Mouse (Mus musculus): ENCODE results near the gene Zfp868.
"Not testable (repeated sequence)": the region's sequence is repeated elsewhere in the genome, so short reads cannot be mapped to it uniquely, and the experiment has no call there.

The Zfp868 gene

DNA sequence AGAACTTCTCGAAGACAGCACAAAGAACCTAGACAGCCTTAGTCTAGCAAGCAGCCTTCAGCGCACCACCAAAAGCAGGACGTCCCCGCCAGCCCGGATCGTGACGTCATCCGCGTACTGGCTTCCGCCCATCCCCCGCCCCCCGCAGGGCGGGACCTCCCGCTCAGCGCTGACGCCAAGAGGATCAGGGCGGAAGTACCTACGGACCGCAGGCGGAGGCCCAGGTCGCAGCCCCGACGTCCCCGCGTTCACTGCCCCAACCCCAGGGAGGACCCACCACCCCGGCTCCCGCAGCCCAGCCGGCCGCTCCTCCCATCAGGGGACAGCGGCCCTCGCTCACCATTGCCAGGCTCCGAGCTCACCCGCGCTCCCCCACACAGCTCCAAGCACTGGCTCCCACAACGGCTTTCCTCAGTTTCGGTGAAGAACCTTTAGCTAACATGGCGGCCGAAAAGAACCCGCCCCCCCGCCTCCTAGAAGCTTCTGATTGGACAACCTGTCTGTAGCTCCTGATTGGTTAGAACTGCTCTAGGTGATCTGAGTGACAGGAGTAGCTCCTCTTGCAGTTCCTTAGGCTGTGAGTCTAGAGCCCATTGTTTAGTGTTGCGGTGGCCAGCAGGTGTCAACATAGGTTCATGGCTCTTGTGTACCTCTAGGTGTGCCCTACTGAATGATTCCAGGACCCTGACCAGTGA is at the start of gene Zfp868:
Zfp868 (minus strand) TSS at position 454 of the 695 bp plus-strand sequence.
- peak; percentile 98 for DNase-seq

GRCm38 (mm10) chr8:69665051-69665450 is 39.7 kb upstream of the Zfp868 start:
- not testable (repeated sequence) for DNase-seq

GRCm38 (mm10) chr8:69661294-69661693 is 35.9 kb upstream of the Zfp868 start:
- DNase-seq: peak; percentile 3

- DNase-seq: peak; percentile 80
Measured at GRCm38 (mm10) chr8:69654358-69654981, 29.1 kb upstream of the Zfp868 start, which contains the start of gene Zfp964. Gene Zfp964, plus strand, starts transcription at chr8:69654479.

DNA sequence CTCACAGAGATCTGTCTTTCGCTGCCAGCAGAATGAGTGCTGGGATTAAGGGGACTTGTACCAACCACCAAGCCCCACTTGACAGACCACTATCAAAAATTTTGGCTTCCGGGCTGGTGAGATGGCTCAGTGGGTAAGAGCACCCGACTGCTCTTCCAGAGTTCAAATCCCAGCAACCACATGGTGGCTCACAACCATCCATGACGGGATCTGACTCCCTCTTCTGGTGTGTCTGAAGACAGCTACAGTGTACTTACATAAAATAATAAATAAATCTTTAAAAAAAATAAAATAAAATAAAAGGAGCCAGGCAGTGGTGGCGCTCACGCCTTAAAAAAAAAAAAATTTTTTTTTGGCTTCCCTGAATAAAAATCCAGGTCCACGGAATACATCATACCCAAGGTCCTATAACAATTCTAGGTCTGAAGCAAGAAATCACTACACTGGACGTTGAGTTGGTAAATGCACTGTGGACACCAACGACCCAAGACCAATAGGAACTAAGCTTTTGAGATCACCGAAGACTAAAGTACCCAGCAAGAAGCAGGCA is 28.5 kb upstream of the Zfp868 start:
- DNase-seq: no peak

GRCm38 (mm10) chr8:69618078-69618477 is 7.3 kb downstream of the Zfp868 start:
- DNase-seq: no peak

- no peak for DNase-seq
Measured at GRCm38 (mm10) chr8:69614687-69615086, 10.7 kb downstream of the Zfp868 start.

GRCm38 (mm10) chr8:69597598-69597997 is 27.8 kb downstream of the Zfp868 start:
- not testable (repeated sequence) for DNase-seq

DNA sequence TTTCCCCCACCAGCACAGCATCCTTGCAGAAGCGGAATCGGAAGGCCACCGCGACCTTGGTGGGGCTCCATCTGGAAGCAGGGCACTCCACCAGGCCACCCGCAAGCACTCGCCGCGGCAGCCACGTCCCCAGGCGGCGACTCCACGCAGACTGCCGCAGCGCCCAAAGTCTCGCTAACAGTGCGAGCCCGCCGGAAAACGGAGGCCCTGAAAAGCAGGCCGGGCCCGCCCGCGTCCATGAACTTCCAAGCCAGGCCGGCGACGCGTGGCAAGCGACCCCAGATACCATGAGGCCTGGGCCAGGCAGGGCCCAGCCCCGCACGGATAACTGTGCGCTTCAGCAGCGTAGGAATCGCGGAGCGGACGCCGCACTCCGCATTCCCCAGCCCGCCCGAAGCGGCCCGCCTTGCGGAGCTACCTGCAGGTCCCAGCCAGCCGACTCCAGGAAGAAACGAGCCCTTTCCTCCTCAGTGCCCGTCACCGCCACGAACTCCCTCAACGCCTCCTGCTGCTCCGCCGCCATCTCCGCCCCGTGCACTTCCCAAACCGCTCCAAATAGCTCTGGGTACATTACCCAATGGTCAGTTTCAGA is 40.6 kb downstream of the Zfp868 start:
- peak; percentile 12 for DNase-seq

DNA sequence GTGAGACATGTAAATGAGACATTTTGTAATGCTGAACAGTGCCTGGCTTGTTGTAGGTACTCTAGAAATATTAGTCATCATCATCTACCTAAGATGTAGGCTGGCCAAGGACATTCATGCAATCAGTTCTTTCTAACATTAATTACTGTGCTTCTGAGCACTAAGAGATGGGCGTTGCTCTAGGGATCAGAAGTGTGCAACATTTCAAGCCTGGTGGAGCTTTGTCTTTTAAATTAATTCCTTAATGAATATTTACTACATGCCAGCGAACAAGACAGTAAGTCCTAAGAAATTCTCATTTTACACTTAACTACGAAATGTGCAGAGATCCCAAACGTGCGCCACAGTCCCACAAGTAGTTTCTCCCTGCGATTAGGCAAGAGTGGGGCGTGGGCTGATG is 41.1 kb downstream of the Zfp868 start:
- not testable (repeated sequence) for DNase-seq
